Mouse (Mus musculus) megakaryocyte, adult 5-6 weeks (primary cell): ENCODE measurements at regions not wholly inside any gene's neighbourhood (a gene's known extent, or its start where the extent isn't known, plus 50 kb on each side); places are given as distances from the start of the nearest gene placed in this dataset.

Experiments
- ATAC-seq: 2 replicates; pipeline ENCODE4 v1.8.0; 2016; ENCODE audit warnings: mild to moderate bottlenecking, inconsistent platforms; ENCODE audit not compliant: poor library complexity, severe bottlenecking

DNA sequence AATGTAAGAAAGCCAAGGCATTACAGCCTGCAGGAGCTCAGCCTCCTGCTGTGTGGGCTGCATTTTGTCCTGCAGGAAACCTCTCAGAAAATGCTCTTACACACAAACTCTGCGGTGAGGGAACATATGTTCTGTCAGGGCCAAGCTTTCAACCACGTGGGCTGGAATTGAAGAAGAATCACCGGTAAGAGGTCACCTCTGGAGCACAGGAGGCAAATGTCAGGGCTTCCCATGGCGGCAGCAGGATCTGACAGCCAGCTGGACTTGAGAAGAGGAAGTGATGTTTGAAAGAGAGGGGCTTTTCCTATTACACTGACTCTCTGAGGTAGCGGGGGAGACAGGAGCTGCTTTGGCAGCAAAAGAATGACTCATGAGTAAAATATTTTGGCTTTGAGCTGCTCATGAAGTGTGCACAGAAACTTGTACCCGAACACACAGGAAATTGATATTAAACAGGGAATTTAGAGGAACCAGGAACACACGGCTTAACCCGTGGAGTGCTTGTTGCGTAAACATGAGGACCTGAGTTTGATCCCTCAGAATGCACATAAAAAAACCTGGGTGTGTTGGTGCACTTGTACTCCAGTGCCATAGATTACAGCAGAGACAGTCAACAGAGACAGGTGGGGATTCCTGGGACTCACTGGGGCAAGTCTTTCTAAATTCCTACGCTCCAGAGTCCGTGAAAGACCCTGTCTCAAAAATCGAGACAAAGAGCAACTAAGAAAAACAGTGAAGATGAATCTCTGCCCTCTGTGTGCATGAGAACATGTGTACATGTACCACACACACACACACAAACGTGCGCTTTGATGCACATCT is 848.1 kb upstream of the A1bg start:
- ATAC-seq: no peak; the same call in 1 of the 2 replicates

- ATAC-seq: no peak
Observed at GRCm38 (mm10) chr15:61766544-61767094, 843.8 kb upstream of the A1bg start.

DNA sequence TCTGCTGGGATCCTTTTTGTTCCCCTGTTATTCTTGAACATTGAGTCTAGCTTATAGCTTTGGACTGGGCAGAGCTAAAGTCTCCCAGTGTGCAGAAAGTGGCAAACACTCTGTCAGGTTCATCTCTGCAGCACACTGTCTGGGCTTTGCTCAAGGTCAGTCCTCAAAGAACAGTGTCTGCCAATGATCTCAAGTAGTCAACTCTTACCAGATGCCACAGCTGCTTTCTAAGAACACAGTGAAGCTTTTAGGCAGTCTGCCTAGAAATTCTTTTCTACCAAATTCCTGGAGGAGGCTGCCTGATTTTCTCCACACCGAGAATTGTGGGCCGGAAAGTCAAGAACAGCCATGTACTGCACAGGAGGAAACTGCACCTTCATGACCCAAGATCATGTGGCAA is 831.0 kb upstream of the A1bg start:
- no peak for ATAC-seq

DNA sequence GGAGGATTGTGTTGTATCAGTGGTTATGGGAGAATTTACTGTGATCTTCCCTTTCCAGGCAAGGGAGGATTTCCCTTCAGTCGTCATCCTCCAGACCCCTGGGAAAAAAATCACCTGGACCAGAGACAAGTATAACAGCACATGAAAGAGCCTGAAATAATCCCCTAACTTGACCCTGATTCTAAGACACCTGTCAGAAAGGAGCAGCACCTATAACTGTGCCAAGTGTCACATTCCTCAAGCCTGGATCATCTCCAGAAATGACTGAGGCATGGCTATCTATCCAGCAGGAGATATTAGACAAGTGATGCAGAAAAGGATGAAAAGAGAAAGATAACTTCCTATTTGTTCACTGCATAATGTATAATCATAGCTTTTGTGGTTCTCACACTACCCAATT is 800.9 kb upstream of the A1bg start:
- ATAC-seq: no peak

- ATAC-seq: no peak
Observed at GRCm38 (mm10) chr15:61718486-61718885, 795.7 kb upstream of the A1bg start.

DNA sequence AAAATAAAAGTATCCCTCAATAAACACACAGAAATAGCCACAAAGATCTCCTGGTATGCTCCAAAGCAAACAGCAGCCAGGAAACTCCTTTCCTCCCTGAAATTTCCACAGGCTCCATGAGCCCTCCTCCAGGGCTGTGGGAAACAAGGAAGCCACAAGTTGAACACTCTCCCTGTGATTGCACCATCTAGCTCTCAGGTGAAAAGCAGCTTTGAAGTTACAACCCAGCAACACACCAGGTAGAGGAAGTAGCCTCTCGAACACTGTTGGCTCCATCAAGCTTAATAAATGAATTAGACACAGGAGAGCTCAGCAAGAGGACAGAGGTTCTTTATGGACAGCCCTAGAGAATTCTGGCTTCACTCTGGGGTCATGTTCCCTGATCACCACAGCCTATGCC is 794.4 kb upstream of the A1bg start:
- ATAC-seq: no peak

DNA sequence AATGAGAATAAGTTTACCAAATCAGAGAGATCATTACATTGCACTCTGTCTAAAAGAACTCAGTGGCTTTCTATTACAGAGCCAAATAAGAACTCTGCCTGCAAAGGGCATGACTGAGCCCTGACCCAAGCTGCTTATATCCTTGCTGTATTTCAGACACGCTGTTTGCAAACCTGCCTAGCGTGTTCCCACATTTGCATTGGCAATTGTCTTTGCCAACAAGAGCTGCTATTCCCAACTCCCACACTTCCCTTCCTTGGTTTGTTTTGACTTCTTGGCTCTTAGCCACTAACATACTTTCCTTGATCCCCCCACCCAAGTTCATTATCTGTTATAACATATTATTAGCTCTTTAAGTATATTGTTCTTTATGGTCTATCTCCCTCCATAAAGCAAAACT is 791.1 kb upstream of the A1bg start:
- ATAC-seq: no peak

DNA sequence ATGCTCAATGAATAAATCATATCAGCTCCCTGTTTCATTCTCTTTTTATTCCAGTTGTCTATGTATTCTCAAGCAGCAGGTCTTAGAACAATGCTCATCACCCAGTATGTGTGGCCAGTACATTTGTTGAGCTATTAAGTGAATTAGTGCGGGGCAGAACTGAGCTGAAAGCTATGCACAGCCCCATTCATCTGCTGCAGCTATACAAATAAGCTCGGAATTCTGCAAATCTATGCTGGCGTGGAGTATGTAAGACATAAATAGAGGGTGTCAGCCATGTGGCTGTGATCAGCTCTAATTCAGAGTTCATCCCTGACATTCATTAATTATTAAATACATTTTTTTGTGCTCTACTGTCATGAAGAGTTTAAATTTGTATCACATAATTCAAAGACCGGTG is 786.1 kb upstream of the A1bg start:
- no peak for ATAC-seq

GRCm38 (mm10) chr15:61707952-61708351 is 785.1 kb upstream of the A1bg start:
- no peak for ATAC-seq

DNA sequence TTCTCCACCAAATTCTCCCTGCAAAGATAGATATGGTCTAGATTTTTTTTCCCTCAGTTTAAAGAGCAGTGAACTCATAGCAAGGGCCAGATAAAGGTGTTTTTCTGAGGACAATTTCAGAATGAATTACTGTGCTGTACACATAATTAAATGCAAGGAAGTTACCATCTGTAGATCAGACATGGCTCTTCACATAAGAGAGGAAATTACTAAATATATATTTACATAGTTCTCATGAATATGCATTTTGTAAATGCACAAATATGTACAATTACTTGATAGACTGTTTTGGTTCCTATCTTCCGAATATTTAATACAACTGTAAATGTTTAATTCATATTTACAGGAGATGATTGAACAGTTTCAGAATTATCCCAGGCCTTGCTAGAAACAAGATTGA is 769.9 kb upstream of the A1bg start:
- ATAC-seq: no peak

GRCm38 (mm10) chr15:61690425-61690824 is 767.6 kb upstream of the A1bg start:
- ATAC-seq: no peak

DNA sequence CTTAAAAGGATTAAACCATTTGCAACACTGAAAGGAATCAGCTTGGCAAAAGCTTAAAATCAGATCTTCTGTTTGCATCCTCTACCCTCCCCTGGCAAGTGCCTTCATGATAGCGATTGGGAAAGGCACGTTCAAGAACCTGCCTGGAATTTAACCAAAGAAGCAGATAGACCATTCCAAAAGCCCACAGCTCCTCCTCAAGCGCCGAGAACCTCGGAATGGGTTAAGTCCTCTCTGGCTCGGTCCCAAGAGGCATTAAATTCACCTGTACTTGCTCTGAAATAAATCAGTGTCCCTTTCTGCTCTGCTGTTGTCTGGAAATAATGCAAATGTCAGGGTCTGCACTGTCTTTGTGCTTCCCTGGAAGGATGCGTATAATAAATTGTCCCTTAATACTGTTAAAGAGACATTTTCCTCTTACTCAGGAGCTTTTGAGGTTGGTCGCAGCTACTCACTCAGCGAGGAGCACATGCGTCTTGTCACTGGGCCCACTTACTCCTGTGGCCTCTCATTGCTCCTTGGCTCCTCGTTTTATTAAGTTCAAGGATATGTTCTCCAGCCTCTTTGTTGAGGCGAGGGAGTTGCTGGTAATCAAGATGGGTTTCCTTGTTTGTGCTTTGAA is 767.1 kb upstream of the A1bg start:
- no peak for ATAC-seq

DNA sequence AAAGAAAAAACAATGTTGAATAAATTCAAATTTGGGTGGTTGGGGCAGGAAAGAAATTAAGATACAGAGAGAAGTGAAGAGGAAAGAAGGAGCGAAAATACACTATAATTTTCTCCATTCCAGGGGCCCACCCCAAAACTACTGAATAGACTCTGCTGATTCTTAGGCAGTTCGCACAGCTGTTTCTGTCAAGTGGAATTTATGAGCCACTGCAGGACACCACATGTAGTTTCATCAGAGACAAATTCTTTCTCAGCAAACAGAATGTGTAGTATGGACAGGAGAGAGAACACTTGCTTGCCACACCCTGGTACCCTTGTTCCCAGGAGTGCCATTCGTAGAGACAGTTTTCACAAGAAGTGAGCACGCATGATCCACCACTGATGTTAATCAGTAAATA is 760.2 kb upstream of the A1bg start:
- no peak for ATAC-seq

DNA sequence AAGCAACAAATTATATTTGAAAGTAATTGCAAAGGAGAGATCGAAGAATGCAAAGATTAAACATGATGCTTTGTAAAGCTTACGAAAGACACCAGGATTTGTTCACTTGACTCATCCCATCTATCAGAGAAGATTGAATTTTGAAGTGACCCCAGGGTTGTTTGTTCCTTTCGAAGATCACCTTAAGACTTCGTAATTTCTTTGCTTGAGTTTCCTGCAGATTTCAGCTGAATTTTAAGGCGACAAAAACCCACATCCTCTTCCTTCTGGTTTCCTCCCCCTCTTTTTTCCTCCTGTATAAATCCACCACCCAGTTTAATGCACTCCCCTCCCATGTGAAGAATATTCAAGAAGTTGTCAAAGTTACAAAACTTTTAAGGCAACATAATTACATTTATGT is 747.7 kb upstream of the A1bg start:
- ATAC-seq: no peak

DNA sequence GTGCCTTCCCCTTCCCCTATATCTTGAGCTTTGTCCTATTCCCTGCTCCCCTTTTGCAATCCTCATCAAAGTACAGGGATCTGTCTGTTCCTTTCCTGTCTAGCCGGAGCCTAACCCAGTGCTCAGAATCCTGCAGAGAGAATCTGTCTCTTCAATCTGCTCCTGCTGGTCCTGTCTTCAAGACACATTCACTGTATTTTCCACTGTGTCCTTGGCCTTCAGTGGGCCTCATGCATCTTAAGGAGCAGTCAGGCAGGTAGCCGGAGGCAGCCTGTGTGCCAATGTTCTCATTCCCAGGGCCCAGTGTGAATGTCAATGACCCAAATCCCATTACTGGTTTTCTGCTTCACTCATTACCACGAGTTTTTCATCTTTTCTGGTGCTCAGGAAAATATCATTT is 737.8 kb upstream of the A1bg start:
- no peak for ATAC-seq

GRCm38 (mm10) chr15:61656951-61657350 is 734.1 kb upstream of the A1bg start:
- no peak for ATAC-seq

- ATAC-seq: no peak
Observed at GRCm38 (mm10) chr15:61654846-61655245, 732.0 kb upstream of the A1bg start.

DNA sequence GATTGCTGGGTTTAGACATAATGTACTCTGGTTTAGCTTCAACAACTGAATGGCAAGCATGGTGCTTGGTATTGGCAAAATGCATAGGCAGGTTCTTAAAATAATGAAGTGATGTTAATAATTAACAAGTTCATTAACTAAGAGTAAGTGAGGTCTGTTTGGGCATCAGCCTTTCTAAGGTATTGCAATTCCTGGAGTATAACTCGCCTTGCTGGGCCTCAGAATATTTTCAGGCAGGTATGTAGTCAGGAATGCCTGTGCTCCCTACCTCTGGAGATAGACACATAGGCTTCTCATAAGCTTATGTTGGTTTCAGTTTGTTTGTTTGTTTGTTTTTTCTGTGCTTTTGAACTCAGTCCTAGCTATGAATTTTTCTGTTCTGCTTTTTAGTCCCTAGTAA is 731.0 kb upstream of the A1bg start:
- ATAC-seq: no peak

DNA sequence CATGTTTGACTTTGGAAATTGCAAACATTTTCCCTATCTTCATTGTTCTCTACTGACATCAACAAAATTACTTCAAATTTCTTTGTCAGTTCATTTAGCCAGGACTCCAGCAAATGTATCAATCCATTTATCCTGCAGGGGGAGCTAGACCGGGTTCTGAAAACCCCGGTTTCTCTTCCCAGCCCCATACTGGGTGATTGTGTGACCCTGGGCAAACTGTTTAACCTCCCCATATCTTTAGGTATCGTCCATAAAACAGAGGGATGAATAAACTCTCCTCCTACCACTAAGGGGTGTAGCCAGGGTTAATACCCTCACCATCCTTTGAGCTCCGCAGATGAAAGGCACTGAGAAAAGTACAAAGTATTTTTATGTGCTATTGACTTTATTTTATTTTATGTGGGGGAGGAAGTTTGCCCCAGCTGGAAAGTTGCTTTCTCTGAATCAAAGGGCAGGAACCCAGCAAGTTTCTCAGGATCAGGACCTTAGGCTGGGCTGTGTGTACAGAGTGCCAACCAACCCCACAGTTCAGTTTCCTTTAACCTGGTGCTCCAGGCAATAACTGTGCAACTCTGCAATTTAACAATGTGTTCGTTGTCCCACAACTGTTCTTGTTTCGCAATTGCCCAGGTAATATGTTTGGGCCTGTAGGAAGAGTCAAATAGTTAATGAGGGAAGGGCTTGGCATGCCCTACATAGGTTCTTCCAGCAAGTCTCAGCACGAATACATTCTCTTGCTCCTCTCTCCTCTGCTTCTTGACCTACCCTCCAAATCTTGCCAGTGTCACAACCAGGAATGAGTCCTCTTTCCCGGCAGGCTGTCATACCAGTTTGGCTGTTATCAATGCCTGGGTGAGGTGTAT is 696.1 kb upstream of the A1bg start:
- ATAC-seq: no peak

GRCm38 (mm10) chr15:61610662-61611061 is 687.9 kb upstream of the A1bg start:
- ATAC-seq: no peak

- no peak for ATAC-seq
Observed at GRCm38 (mm10) chr15:61609656-61610055, 686.8 kb upstream of the A1bg start.
